Mouse (Mus musculus) kidney, postnatal 14 days (tissue): ENCODE results near the gene Ak1.

Experiments used
- DNase-seq: peaks from one replicate; pipeline ENCODE4 v3.0.0; 2022; ENCODE audit warnings: mixed read lengths

Ak1 gene

DNA sequence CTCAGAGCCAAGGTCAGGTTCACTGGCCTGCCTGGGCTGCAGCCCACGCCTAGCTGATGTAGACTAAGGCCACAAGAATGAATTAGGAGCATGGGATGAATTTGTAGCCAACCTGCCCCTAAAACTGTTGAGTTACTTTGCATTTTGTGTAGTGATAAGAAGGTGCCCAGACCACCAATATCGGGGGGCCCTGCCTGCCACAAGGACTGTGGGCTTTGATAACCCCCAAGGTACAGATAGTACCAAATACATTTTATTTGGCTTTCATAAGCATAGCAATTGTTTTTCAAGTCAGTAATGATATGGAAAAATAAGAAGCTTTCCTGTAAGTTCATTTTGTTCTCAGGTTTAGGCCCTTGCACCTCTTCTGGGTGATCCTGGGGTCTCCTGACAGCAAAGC is 37.3 kb downstream of the Ak1 start:
- no peak for DNase-seq

DNA sequence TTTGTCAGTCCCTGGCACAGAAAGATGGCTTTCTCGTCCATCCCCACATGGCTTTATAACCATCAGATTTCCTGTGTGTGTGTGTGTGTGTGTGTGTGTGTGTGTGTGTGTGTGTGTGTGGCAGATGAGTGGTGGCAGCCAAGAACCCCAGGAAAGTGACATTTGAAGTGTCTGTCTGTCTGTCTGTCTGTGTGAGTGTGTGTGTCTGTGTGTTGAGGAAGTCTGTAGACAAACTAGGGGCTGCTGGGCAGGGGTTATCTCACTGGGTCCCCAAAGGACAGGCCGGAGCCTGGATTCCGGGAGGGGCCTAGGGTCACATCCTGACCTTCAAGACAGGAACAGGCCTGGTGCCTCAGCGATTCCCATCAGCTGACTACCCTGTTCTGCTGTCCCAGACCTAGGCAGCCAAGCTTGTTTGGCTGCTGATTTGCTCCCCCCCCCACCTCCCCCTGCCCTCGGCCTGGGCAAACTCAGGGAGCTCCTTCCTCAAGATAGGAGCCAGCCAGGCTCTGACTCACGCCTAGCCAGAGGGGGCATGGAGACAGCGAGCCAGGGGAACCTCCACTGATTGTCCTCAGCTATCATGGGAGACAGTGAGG is 40.0 kb downstream of the Ak1 start:
- peak; percentile 87 for DNase-seq

DNA sequence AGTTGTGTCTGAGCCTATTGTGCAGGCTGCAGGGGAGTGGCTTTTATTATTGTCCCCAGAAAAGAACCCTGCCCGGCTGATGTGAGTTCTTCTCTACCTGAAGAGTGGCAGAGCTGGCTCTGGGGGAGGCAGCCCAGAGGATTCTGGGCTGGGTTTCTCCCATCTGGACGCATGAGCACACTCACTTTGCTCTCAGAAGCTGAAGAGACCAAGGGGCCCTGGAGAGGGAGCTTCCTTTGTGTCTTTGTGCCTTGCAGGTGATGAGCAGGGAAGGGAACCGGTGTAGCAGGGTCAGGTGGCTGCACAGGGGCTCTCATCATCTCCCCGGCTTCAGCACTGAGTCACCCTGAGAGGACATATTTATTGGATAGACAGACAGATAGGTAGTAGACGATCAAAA is 40.7 kb downstream of the Ak1 start:
- no peak for DNase-seq

DNA sequence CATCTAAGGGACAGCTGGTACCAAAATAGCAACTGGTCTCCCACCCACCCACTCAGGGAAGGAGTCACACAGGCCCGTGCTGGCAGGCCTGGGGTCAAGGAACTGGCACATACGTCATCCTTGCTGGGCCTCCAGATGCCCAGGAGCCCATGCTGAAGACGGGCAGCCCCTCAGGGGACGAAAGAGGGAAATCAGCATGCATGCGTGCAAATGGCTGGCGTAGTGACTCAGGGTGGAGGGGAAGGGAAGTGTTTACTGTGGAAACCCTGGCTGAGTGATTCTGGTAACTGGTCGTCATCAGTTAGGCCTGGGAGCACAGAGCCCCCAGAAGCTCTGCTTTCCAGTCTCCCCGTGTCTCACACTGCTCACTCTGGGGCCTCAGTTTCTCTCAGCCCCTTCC is 43.8 kb downstream of the Ak1 start:
- DNase-seq: no peak

DNA sequence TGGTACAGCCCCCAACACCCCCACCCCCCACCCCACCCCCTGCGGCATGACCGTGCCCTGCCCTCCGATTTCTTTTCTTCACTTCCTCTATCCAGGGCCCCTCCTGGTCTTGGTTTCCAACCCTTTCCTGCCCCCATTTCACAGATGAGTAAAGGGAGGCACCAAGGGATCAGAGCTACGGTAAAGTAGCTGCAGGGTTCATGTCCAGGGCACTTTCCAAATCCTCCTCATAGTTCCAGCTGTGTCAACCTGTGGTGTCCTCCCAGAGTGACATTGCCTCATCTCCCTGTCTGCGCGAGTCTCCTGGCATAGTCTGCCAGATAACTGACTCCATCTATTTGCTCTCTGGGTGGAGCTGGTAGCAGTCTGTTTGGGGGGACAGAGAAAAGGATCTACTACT is 44.3 kb downstream of the Ak1 start:
- DNase-seq: no peak

DNA sequence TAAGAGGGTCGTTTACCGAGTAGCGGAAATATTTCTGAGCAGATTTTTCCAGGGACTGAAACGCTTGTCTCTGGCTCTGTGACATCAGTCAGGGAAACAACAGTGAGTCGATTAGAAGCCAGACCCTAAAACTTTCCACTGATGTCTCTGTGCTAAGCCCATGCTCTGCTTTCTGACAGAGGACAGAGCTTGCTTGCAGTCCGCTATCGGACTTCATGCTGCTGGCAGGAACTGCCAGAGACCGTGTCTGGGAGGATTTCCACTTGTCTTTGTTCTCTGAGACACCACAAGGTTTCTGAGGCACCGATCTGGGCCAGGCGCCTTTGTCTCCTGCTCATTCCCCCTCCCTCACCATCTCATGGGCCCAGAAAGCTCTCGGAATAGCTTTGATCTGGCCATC is 46.2 kb downstream of the Ak1 start:
- peak; percentile 68 for DNase-seq

DNA sequence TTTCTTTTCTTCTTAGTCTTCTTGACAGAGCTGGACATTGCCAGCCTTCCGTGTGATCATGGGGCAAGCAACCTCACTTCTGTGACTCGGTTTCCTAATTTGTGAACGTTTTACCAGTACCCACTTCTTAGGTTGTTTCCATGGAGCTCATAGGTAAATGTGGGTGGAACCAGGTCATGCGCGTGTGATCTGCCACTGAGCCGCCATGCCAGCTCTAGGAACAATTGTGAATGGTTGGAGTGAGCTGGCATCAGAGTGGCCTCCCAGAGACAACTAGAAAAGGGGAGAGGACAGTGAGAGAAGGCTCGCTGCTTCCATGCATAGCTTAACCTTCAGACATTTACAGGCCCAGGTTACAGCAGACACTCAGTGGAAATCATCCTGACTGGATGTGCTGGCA is 46.6 kb downstream of the Ak1 start:
- DNase-seq: no peak

DNA sequence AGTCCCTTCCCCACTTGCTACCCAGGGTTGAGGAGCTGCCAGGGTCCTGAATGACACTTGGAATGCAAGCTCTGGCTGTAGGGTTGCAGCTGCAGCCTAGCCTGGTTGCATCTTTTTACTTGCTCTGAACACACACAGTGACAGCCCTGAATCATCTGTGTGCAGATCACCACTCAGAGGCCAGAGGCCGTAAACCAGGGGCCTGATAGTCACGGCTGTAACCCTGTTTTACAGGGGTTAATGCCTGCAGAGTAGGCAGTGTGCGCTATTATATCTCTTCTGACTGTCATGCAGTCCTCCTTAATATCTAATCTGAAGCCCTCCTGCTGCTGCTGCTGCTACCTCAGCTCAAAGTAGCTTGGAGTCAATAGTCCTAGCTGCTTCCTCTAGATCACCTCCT is 48.3 kb downstream of the Ak1 start:
- DNase-seq: no peak

DNA sequence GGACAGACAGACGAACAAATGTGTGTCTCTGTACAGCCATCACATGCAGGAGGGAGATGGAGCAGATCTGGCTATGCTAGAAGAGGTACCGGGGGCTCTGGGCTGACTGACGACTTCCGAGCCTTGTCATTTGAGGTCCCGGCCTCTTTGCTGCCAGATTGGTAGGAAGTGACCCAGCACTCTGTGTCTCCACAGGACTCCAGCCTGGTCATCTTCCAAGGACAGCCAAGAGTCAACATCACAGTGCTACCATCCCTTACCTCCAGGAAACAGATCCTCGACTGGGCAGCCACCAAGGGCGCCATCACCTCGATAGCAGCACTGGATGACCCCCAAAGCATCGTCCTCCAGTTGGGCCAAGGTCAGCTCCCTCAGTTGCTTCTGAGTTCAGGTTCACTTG is 49.6 kb downstream of the Ak1 start:
- DNase-seq: no peak

DNA sequence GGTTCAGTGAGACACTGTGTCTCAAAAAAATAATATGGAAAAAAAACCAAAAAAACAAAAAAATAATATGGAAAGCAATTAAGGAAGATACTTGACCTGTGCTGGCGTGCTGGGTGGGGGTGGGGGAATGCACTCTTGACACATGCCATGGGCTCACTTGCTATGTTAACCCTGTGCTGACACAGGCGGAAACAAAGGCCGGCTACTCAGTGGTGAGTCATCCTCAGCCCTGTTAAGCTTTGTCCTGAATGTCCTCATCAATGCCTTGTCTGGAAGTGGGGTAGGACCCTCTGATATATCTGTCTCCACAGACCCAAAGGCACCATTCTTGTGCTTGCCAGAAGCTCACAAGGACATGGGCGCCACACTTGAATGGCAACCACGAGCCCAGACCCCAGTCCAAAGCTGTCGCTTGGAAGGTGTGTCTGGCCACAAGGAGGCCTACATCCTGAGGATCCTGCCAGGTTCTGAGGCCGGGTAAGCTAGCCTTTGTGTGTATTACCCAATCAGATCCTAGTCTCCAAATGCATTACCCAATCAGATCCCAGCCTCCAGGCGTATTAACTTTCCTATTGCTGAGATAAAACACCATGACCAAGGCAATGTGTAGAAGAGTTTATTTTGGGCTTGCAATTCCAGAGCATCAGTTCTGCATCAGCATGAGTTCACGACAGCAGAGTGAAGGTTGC is 50.5 kb downstream of the Ak1 start:
- no peak for DNase-seq

DNA sequence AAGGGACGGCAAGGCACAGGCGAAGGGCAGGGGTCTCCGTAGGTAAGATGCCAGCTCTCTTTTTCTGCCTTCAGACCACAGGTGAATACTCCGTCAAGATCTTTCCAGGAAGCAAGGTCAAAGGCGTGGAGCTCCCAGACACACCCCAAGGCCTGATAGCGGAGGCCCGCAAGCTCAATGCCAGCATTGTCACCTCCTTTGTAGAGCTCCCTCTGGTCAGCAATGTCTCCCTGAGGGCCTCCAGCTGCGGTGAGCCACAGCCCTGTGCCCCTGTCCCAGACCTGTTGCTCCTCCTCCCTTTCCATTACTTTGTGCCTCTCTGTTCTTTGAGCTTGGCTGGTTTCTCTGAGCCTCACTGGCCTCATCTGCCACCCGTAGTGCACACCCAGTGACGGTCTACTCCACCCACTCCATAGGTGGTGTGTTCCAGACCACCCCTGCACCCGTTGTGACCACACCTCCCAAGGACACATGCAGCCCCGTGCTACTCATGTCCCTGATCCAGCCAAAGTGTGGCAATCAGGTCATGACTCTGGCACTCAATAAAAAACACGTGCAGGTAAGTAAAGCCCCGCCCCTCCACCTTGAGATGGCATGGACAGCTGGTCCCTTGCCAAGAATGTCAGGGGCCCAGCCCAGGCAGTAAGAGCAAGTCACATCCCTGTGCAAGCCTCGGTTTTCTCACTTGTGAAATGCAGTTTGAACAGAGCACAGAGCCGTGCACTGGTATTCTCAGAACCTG is 51.8 kb downstream of the Ak1 start:
- peak; percentile 54 for DNase-seq

DNA sequence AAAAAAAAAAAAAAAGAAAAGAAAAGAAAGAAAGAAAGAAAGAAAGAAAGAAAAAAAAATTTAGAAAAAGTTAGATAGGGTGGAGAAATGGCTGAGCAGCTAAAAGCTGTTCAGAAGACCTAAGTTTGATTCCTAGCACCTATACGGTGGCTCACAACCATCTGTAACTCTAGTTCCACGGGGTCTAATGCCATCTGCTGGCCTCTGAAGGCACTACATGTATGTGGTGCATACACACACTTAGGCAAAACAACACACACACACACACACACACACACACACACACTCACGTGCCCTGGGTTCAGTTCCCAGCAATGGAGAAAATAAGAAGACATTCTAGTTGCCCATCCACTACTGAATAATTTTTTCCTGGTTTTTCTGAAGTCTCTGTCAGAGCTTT is 55.3 kb downstream of the Ak1 start:
- no peak for DNase-seq

DNA sequence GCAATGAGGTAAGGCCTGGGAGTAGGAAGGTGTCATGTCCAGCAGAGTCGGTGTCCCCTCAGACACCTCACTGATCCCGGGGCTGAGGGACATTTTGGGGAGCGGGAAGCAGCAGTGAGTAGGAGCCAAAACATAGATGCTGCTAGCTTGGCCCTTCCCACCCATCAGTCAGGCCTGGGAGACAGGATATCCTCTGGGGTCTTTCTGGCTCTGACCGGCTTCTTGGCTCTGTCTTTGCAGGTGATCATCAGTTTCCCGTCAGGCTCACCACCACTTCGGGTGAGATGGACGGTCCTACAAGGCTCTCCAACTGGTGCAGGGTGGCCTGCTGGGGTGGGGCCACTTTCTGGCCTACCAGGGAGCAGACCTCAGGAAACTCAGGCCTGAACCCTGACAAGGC is 56.1 kb downstream of the Ak1 start:
- DNase-seq: no peak

DNA sequence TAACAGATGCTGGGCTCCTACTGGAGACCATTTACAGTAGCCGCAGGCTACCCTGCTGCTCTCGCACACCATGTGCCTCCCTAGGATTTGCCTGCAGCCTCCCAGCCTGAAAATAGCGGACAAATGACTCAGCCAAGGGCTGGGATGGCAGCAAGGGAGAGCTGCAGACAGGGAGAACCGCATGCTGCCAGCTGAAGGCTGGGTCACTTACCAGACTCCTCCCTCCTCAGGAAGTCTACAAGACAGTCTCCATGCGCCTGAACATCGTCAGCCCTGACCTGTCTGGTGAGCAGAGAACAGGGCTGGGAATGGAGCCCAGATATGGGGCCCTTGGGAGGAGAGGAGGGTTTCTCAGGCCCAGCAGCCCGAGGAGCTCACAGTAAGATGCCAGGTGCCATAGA is 58.5 kb downstream of the Ak1 start:
- peak; percentile 56 for DNase-seq

DNA sequence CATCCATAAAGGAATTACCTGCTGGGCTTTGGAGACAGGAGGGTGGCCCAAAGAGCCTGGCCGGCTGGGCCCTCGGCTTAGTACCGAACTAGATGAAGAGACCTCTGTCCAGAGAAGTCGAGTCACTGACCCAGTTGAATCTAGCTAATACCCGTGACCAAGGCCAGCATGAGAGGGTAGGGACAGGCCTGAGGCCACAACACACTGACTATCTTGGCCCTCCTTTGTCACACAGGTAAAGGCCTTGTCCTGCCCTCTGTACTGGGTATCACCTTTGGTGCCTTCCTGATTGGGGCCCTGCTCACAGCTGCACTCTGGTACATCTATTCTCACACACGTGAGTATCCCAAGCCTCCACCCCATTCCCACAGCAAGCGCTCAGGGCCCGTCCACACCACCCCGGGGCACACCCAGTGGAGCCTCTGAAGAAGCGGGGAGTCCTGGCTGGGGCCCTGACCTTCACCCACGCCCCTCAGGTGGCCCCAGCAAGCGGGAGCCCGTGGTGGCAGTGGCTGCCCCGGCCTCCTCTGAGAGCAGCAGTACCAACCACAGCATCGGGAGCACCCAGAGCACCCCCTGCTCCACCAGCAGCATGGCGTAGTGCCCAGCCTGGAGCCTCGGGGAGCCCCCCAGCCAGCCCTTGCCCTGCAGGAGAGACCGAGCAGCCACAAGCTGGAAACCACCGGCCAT is 59.5 kb downstream of the Ak1 start:
- no peak for DNase-seq

DNA sequence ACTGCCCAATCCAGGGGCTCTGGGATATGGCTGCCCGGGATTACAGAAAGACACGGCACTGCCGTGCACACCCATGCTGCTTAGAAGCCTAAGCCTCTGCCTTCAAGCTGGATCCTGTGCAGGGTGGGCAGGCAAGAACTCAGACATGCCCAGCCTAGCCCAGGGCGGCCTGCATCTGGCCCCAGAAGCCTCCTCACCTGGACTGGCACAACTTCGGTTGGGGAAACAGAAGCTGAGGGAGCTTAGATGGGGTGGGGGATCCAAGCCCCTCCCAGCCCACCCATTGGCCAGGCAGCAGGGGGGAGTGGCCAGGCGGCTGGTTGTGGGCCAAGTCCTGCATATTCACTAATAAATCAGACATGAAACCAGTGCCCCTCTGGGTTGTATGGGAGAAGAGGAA is 60.2 kb downstream of the Ak1 start:
- DNase-seq: no peak

DNA sequence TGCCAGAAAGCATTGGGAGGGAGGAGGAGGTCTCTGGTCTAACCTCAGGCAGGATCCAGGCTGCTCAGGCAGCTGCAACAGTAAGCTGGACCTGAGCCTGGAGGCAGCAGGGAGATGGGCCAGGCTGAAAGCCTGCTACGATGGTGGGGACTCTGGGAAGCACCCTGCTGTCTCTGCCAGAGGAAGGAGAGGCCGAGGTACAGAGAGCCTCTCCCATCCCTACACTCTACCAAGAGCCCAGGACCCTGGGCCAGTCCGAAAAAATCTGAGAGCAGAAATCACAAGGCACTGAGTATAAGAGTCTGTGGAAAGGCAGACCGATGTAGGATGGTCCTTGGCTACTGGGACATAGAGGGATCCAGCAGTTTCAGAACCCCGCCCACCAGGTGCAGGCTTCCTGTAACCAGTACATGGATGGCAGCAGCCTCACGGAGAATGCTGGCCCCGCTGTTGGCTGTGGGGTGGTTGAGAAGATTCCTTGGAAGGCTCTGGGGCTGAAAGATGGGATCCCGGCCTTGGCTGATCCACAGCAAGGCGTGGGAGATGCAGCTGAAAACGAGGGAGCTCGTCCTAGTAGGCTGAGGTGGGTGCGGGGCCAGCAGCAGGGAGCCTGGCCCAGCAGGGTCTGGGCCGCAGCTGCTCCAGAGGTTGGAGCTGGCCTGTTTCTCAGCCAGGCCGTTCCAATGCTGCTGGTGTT is 61.3 kb downstream of the Ak1 start:
- no peak for DNase-seq

DNA sequence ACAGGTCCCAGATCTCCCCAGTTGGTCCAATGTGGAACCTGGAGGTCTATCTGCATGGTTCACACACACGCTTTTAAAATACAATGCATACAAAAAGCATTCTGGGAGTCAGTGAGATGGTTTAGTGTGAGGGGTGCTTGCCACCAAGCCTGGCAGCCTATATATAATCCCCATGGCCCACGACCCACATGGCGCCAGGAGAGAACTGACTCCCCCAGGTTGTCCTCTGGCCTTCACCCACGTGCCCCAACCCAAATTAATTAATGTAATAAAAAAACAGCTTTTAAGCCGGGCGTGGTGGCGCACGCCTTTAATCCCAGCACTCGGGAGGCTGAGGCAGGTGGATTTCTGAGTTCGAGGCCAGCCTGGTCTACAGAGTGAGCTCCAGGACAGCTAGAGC is 62.1 kb downstream of the Ak1 start:
- DNase-seq: no peak
